Mouse (Mus musculus) kidney, adult 2 months (tissue): ENCODE data around the gene Lrrc4c. TPM values are rescaled to one million over a fixed set of nuclear protein-coding genes. Genes with fewer than 3 reads are reported as not detected.

ENCODE experiments used
- DNase-seq: peaks from one replicate; pipeline ENCODE4 v3.0.0; 2021
- H3K27ac ChIP-seq: fragments of 200-500 bp; 2 replicates; pipeline ENCODE4 v1.5.1; 2012; ENCODE audit warnings: low read depth, low read length, control low read depth, inconsistent platforms; ENCODE audit not compliant: insufficient read depth
- H3K27me3 ChIP-seq: fragments of 200-500 bp; replicated peaks from 2 replicates; pipeline ENCODE4 v1.6.1; 2012; ENCODE audit warnings: mild to moderate bottlenecking, moderate library complexity, low read length, inconsistent platforms; ENCODE audit not compliant: control insufficient read depth, insufficient read depth
- H3K36me3 ChIP-seq: fragments of 200-500 bp; 2 replicates; pipeline ENCODE4 v1.6.1; 2012; ENCODE audit warnings: mild to moderate bottlenecking, moderate library complexity, low read length, inconsistent platforms; ENCODE audit not compliant: control insufficient read depth, insufficient read depth
- H3K4me1 ChIP-seq: fragments of 200-500 bp; 2 replicates; pipeline ENCODE4 v1.6.1; 2011; ENCODE audit warnings: low read length; ENCODE audit not compliant: control insufficient read depth, insufficient read depth
- H3K4me3 ChIP-seq: fragments of 200-500 bp; 2 replicates; pipeline ENCODE4 v1.5.1; 2011; ENCODE audit warnings: mild to moderate bottlenecking, low read depth, low read length, control low read depth; ENCODE audit not compliant: insufficient read depth
- CTCF ChIP-seq: fragments of 200-500 bp; conservative IDR thresholded peaks from 2 replicates; pipeline ENCODE4 v1.5.1; 2011; ENCODE audit warnings: low read depth, mild to moderate bottlenecking, control low read depth, low read length, moderate library complexity, mixed read lengths; ENCODE audit not compliant: insufficient read depth, insufficient read length
- POLR2A ChIP-seq: fragments of 200-500 bp; IDR thresholded peaks from one replicate; pipeline ENCODE4 v1.6.1; 2011; ENCODE audit warnings: low read depth, low read length, control low read depth
- WGBS: fragments of 180-500 bp; shearing (Covaris S2); methylation state at CpG from one replicate; pipeline ENCODE4 v1.1.7; 2018; 5-methylcytosine and 5-hydroxymethylcytosine counted together
- polyA plus RNA-seq: library from polyadenylated mRNA; depleted of rRNA; stranded (reverse); fragments of >200 nt; gene quantifications from 2 replicates; pipeline ENCODE4 v1.2.3, GENCODE M21; 2012

Lrrc4c gene
- polyA plus RNA-seq, 1 experiment: 0.23 TPM

GRCm38 (mm10) chr2:97487567-97487966 lies 1169.6 kb downstream of the Lrrc4c start:
- no peaks in the 10 kb centered on the region for H3K4me1 ChIP-seq
- no peak for DNase-seq
- no peaks in the 10 kb centered on the region for H3K27me3 ChIP-seq
- no peaks in the 10 kb centered on the region for H3K36me3 ChIP-seq
- WGBS: 29% methylated on average over 5 of the region's 5 CpGs
- no peak overlapping the region for H3K4me3 ChIP-seq
- TF ChIP-seq POLR2A (no peak), CTCF (no peak)
- H3K27ac ChIP-seq: no peak overlapping the region

- no peaks in the 10 kb centered on the region for H3K36me3 ChIP-seq
- no peak overlapping the region for H3K4me3 ChIP-seq
- no peak for DNase-seq
- no peak for TF ChIP-seq CTCF
- no peak for TF ChIP-seq POLR2A
- H3K27me3 ChIP-seq: no peaks in the 10 kb centered on the region
- H3K27ac ChIP-seq: no peak overlapping the region
- no peaks in the 10 kb centered on the region for H3K4me1 ChIP-seq
Measured at GRCm38 (mm10) chr2:97497069-97497468, 1179.1 kb downstream of the Lrrc4c start.

- TF ChIP-seq POLR2A: no peak
- no peak for TF ChIP-seq CTCF
- no peaks in the 10 kb centered on the region for H3K4me1 ChIP-seq
- no peak for DNase-seq
- 89% methylated on average over 1 of the region's 1 CpGs for WGBS
- no peak overlapping the region for H3K4me3 ChIP-seq
- H3K36me3 ChIP-seq: no peaks in the 10 kb centered on the region
- no peak overlapping the region for H3K27ac ChIP-seq
- H3K27me3 ChIP-seq: no peaks in the 10 kb centered on the region
Measured at GRCm38 (mm10) chr2:97502501-97502900, 1184.5 kb downstream of the Lrrc4c start.

GRCm38 (mm10) chr2:97504902-97505301 lies 1186.9 kb downstream of the Lrrc4c start:
- no peaks in the 10 kb centered on the region for H3K36me3 ChIP-seq
- TF ChIP-seq CTCF (no peak), POLR2A (no peak)
- no peak overlapping the region for H3K27ac ChIP-seq
- WGBS: 63% methylated on average over 5 of the region's 5 CpGs
- no peak for DNase-seq
- no peaks in the 10 kb centered on the region for H3K27me3 ChIP-seq
- H3K4me3 ChIP-seq: no peak overlapping the region
- H3K4me1 ChIP-seq: no peaks in the 10 kb centered on the region

GRCm38 (mm10) chr2:97524256-97524922 lies 1206.4 kb downstream of the Lrrc4c start:
- H3K27me3 ChIP-seq: no peaks in the 10 kb centered on the region
- DNase-seq: no peak
- 43% methylated on average over 2 of the region's 2 CpGs for WGBS
- H3K4me3 ChIP-seq: no peak overlapping the region
- no peaks in the 10 kb centered on the region for H3K36me3 ChIP-seq
- H3K27ac ChIP-seq: no peak overlapping the region
- H3K4me1 ChIP-seq: no peaks in the 10 kb centered on the region
- TF ChIP-seq POLR2A: no peak
- no peak for TF ChIP-seq CTCF

- TF ChIP-seq CTCF (no peak), POLR2A (no peak)
- H3K36me3 ChIP-seq: no peaks in the 10 kb centered on the region
Measured at GRCm38 (mm10) chr2:97525107-97525506, 1207.1 kb downstream of the Lrrc4c start.

GRCm38 (mm10) chr2:97530622-97531021 lies 1212.7 kb downstream of the Lrrc4c start:
- DNase-seq: no peak
- no peak overlapping the region for H3K4me3 ChIP-seq
- H3K4me1 ChIP-seq: no peaks in the 10 kb centered on the region
- no peak overlapping the region for H3K27ac ChIP-seq
- H3K27me3 ChIP-seq: no peaks in the 10 kb centered on the region
- TF ChIP-seq CTCF: no peak
- TF ChIP-seq POLR2A: no peak
- WGBS: 52% methylated on average over 4 of the region's 4 CpGs
- H3K36me3 ChIP-seq: no peaks in the 10 kb centered on the region

More at GRCm38 (mm10) chr2:97525107-97525506, 1207.1 kb downstream of the Lrrc4c start:
- Histone ChIP-seq H3K27me3 (no peaks in the 10 kb centered on the region), H3K27ac (no peak overlapping the region), H3K4me1 (no peaks in the 10 kb centered on the region), H3K4me3 (no peak overlapping the region)
- no peak for DNase-seq
- WGBS: 91% methylated on average over 2 of the region's 2 CpGs
